Mouse (Mus musculus) thymus, postnatal 0 days (tissue): Measurements from ENCODE around the gene Paqr7. TPM values are rescaled to one million over a fixed set of nuclear protein-coding genes. Genes with fewer than 3 reads are reported as not detected.
A peak's percentile ranks its signal among the peaks of the same experiment; 100 is the strongest.
"Not testable (repeated sequence)": the region's sequence is repeated elsewhere in the genome, so short reads cannot be mapped to it uniquely, and the experiment has no call there.

ENCODE experiments used
- DNase-seq: peaks from one replicate; pipeline ENCODE4 v3.0.0-alpha.2; 2015; ENCODE audit warnings: low spot score
- polyA plus RNA-seq: library from polyadenylated mRNA; unstranded; fragments of >200 nt; fragmentation: Nextera tagmentation; extraction: Ambion mirVana; gene quantifications from 2 replicates; pipeline ENCODE4 v1.2.1, GENCODE M21; 2015

The Paqr7 gene
- polyA plus RNA-seq, 1 experiment from 2014 or later: 8.1 TPM

DNA sequence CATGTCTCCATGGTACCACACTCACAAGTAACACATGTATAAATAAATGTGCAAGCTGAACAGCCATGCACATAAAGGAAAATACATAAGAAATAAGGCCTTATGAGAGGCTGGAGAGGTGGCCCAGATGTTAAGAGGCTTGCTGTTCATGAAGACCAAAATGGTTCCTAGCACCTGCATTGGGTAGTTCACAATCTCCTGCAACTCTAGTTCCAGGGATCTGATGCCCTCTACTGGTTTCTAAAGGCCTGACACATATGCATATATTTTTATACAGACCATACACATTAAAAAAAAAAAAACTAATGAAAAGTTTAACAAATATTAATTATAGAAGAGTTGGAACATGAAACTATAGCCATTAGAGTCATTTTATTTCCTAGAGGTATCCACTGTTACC is 25.0 kb upstream of the Paqr7 start:
- peak; percentile 21 for DNase-seq

DNA sequence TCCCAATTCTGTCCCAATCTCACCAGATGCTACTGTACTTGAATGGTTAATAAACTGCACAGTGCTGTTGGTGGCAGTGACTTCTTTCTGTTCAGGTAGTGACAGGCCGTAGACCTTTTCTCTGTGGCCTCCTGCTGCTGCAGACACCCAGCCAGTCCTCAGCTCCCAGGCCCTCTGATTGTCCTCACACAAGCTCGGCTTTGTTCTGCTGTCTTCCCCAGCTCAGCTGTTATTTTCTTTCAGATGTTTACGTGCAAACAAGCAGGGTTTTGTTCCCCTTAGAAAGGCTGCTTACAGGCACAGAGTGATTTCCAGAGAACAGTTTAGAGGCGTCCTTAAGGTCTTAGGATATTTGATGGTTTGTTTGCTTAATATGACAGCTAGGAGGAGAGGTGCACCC is 22.7 kb upstream of the Paqr7 start:
- no peak for DNase-seq

DNA sequence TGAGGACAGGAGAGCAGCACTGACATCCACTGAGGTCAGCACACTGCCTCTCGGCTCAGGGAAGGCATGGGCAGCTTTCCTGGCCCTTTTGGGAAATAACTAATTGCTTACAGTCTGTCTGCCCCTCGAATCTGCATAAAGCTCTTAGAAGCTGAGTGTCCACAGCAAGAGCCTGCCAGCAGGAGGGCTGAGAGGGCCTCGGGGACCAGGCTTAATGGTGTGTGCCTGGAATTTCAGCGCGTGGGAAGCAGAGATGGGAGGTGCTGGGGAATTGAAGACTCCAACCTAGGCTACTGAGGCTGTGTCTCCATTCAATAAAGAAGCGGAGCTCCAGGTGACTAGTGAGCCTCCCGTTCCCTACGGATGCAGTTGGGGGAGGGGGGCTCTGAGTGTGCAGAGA is 22.3 kb upstream of the Paqr7 start:
- DNase-seq: no peak

DNA sequence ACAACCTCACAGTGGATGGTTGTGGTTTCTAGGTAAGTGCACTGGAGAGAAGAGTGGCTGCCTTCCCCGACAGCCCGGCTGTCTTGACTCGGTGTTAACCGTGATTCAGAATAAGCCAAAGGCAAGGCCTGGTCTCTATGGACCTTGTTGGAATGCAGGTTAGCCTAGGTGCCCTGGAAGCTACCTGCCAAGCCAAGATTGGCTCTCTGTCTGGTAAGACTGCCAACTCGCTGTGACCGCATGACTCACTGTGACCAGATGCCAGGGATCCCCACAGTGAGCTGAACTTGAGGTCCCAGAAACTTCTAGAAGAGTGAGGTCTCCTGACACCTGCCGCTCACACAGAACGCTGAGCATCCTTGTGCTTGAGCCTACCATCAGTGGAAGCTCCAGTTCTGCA is 19.6 kb upstream of the Paqr7 start:
- DNase-seq: no peak

DNA sequence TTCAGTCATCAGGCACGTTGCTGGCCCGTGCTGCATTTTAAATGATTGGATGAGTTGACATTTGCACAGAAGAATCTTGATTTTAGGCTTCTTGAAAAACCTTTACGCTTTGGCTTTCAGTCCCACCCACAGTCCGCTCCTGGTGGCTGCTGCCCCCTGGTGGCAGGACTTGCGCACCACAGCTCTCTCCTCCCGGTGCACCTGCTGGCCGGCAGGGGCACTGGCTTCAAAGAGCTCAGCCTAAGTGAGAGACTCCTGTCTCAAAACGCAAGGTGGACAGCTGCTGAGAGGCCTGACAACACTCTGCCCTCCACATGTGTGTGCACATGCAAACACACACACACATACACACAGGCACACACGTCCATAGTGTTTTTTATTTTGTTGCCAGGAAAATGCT is 18.5 kb upstream of the Paqr7 start:
- peak; percentile 92 for DNase-seq

DNA sequence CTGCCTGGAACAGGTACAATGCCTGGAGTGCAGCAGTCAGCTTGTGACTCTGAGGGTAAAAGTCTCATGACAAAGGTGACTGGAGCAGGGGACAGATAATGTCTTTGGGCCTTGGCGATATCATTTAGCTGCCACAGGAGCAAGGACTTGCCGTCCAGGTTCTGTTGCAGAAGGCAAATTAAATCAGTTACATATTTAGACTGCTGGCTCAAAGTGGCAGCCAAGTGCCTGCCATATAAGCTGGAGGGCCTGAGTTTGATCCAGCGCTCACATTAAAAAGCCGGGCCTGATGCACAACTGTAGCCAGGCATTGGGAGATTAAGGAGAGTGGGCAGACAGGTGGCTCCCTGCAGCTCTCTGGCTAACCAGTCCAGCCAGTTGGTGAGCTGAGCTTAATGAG is 16.7 kb upstream of the Paqr7 start:
- no peak for DNase-seq

DNA sequence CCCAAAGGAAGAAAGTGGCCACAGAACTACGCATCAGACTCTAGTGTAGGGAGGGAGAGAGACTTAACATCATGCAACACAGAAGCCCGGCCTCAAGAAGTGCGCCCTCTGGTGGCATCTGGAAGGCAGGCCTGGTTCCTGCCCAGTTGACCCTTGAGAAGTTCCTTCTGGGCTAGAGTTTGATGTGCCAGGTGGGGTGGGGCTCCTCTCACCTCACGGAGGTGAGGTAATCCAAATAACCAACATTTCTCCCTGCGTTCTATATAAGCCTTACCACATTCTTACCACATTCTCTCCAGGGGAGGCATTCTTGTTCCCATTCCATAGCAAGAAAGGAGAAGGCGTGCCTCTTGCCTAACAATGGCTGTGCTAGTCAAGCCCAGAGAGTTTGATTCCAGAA is 15.6 kb upstream of the Paqr7 start:
- peak; percentile 77 for DNase-seq

DNA sequence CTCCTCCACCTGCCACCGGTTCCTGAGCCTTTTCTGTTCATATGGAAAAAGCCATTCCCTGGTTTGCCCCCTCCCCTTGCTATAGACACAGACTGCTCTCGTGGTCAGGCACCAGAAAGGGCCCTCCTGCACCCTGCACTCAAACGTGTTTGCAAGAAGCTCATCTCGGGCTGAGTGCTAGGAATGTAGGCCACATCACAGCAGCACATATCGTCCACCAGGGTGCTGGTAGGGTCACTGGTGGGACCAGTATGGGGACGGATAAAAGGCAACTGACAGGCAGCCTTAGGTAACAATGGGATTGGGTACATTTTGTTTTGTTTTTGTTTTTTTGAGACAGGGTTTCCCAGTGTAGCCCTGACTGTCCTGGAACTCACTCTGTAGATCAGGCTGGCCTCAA is 15.2 kb upstream of the Paqr7 start:
- DNase-seq: no peak

DNA sequence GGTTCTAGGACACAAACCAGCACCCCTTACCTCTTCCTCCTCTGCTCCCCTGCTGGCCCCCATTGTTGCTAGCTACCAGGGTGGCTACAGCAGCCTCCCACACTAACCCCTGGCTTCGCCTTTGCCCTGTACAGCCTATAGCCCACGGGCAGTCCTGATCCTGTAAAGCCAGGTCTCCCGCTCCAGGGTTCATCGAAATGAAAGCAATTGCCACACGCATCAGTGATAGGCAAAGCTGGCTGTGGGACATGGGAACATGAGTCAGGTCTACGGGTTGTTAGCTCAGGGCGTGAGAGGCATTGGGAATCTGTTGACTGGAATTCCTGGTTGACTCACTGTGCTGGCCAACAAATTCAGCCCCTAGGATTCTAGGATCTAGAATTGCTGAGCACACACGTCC is 14.1 kb upstream of the Paqr7 start:
- DNase-seq: no peak

DNA sequence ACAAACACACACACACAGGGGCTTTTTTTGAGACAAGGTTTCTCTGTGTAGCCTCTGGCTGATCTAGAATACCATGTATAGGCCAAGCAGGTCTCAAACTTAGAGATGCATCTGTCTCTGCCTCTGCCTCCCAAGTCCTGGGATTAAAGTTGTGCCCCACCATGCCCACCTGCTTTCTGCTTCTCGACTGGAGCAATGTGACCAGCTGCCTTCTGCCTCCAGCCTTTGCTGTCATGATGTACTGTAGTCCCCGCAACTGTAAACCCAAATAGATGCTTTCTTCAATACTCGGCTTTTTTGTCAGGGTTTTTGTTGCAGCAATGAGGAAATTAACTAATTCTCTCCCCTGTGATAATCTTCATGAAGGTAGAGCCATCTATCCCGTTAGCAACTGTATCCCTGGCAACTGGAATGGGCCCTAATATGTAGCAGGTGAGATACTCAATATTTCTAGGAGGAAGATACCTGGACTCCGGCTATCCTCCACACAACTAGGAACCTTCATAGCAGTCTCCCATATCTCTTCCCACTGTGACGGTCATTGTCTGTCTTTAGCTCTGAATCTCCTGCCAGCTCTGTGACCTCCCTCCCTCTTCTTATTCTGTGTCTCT is 13.3 kb upstream of the Paqr7 start:
- DNase-seq: no peak

DNA sequence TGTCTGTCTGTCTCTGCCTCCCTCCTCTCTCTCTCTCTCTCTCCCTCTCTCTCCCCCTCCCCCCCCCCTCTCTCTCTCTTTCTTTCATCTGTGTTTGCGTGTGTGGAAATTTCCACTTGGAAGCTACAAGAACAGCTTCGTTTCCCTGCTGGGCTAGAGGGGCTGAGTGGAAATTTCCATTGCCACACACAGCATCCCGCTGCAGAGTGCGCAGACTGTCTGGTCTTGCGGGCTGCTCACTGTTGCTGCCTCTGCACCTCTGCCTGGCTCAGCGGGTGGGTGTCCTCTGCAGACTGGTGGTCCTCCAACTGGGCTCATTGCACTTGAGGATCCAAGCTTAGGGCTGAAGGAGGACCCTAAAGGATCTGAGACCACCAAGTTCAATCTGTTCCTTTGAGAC is 12.8 kb upstream of the Paqr7 start:
- no peak for DNase-seq

DNA sequence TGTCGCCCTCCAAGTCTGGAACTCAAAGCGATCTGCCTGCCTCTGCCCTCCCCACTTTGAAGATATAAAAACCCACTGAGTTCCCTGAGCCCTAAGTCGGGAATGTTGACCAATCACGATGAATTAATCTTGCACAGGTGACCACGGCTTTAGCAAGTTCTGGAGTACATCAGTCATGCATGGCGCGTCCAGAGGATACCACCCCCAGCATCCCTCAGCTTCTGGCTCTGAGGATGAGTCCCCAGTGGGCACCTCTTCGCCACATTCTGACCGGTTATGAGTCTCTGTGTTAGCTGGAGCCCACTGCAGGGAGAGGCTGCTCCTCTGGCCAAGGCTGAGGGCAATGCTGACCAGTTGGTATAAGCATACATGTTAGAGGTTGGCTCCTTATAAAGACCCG is 12.3 kb upstream of the Paqr7 start:
- no peak for DNase-seq

DNA sequence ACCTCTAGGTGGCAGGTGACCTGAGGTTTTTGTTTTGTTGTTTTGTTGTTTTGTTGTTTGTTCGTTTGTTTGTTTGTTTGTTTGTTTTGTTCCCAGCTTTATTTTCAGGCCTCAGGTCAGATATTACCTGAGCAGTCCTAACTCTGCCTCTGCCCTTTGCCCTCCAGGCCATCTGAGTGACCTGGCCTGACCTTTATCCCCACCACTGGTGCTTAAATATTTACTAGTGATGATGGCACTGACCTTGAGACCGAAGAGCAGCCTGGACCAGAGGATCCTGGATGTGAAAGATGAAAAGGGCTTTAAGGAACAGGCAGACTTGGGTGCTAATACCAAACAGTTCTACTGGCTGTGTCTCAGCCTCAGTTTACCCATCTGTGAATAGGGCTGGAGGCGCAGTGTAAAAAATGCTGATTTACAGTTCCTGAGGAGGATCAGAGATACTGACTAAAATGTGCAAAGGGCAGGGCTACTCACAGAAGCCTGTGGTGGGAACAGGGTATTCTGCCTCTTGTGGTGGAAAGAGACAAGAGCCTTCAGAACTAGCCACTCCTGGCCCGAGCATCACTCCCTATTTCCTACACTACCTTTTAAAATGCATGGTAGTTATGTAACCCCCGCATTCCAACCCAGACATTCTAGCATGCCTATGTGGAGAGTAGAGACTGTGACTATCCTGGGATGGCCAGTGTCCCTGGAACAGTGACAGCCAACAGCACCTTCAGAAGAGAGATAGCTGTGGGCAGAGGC is 11.2 kb upstream of the Paqr7 start:
- DNase-seq: no peak

DNA sequence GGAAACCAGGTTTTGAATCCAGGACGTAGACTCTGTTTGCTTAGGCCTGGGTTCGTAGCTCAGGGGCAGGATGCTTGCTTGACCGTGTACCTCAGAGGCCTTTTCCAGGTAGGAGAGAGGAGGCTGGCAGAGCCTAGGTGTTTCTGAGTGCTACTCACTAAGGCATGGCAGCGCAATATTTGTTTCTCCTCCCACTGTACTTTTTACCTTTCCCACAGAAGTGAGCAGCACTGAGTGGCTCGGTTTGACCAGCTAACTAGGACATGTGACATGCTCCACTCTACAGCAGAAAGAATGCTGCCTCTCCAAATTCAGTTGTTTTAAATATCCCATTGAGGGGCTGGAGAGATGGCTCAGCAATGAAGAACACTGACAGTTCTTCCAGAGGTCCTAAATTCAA is 8.3 kb upstream of the Paqr7 start:
- DNase-seq: no peak

DNA sequence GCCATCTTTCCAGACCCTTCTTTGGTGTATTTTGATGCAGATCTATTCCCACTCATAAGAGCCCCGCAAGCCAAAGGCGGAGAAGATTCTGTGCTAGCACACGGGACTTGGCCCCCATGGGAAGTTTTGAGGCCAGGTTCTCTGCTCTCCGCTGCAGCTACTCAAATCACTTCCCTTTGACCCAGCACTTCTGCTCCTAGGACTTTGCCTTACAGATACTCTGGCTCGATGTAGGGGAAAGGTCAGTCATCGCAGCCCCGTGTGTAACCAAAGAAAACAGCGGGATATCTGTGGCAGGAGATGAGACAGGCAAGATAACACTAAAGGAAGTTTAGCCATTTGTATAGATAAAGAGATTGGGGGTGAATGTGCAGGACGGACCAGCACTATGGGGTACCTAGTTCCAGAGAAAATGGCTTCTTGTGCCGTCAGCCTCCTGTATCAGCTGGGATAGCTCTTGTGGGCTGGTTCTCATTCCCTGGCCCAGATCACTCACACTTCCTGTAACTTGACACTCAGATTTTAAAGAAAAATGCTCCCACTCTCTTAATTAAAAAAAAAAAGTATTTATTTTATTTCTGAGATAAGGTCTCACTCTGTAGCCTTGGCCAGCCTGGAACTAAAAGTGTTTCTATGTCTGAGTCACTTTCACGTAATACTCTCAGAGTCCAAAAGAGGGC is 6.4 kb upstream of the Paqr7 start:
- DNase-seq: no peak

DNA sequence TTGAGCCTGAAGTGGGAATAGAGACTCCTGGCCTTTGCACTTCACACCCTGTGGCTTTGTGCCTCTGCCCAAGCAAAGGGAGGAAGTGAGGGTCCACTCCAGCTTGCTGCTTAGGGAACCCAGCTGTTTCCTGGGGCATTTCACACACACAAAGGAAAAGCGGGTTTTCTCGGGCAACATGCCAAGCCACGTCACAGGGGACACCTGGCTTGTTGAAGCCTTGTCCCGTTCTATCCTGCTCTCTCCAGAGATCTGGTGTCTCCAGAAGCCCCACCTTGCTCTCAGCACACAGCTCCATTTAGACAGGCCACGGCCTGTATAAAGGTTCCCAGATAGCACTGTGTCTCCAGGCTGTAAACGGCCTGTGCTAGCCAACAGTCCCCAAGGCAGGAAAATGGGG is 4.8 kb upstream of the Paqr7 start:
- DNase-seq: peak; percentile 19

DNA sequence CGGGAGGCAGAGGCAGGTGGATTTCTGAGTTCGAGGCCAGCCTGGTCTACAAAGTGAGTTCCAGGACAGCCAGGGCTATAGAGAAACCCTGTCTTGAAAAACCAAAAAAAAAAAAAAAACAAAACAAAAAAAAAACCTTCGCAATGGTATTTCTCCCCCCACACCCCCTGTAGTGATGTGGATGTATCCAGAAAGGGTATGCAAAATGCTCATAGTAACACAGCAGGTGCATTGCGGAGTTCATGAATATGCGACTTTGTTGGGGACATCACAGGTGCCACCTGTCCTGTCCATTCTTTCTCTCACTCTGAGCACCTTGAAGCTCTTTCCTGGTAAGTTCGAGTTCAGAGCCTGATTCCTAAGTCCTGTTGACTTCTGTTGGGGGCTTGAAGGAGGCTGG is 2.3 kb upstream of the Paqr7 start:
- not testable (repeated sequence) for DNase-seq

DNA sequence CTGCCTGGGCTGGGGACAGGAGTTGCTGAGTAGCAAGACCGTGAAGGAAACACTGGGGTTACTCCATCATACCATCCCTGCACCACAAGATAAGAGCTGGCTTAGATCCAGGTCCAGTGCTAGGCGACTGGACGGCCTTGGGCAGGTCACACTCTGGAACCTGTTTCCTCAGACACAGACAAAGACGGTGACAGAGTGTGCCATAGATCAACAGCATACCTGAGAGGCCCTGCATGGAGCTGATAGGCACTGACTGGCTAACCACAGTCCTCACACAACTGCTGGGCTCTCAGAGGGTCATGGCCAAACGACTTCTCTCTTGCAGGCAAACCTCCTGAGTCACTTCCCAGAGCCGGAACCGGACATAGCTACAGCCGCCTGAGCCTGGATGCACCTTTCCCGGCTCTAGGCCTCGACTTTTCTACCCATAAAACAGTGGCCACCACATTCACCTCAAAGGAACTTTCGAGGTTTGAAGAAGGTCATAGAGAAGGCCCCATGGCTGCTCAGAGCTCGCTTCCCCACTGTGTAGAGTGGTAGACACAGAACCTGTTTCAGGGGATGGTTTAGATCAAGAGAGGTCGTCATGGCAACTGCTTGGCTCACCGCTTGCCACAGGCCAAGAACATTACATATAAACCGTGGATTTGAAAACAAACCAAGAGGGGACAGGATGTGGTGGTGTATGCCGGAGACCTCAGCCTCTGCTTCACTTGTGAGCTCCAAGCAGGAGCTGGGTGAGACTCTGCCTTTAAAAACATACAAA is 1.5 kb upstream of the Paqr7 start:
- peak; percentile 92 for DNase-seq

DNA sequence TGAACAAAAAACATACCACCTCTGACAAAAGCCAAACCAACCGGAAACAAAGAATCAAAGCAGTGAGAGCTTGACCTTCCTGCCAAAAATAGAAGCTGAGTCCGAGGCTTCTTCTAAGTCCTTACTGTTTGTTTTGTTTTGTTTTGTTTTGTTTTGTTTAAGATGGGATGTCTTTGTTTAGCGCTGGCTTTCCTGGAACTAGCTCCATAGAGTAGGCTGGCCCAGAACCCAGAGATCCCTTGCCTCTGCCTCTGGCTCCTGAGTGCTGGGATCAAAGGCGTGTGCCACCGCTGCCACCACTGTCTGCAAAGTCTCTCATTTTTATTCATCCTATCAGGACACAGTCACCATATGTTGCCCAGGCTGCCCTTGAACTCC is 962 bp upstream of the Paqr7 start:
- DNase-seq: no peak

DNA sequence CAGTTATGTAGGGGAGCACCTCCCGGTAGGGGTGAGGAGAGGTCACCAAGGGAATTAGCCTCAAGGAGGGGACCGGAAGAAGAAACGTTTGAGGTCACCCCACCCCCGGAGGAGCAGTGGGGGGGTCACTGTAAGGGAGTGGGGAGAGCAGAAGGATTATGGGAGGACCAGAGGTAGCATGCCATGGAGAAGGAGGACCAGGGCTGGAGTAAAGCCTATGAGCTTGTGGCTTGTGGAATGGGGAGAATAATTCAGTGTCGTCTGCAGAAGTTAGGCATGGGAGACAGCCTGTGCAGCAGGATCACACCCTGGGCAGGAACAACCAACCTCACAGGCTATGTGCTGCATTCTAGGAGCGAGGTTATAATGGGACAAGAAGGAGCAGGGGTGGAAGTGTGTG is 726 bp downstream of the Paqr7 start:
- DNase-seq: no peak

DNA sequence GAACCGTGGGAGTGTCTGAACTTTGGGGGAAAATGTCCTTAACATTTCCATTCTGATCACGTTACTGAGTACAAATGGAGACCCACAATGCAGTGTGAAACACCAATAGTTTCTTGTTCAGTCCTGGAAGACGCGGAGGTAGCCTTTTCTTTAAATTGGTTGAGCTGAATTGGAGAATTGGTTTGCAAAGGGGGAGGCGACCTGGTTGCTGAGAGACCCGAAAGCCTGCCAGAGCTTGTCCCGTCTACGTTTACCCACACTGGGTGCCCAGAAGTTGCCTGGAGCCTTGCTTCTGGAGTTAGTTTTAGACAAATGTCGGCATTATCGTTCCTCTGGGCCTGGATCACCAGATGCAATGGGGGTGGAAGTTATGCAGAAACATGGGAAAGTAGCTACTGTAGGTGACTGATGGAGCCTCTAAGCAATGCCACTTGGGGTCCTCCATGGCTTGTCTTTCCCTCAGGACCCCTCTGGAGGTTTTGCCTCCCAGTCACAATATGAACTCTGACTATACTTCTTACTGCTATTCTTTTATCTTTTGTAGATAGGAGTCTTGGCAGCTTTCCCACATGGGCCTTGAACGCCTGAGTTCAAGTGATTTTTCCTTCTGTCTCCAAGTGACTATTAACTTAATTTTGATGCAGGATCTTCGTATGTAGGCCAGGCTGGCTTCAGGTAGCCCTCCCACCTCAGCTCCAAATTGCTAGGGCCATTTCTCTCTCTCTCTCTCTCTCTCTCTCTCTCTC is 1.7 kb downstream of the Paqr7 start:
- no peak for DNase-seq
